Mouse (Mus musculus) adipocyte (in vitro differentiated cells): ENCODE measurements around the gene Prkx.

Experiments
- DNase-seq: peaks from one replicate; pipeline ENCODE4 v3.0.0-alpha.2; 2016; ENCODE audit warnings: low spot score

The Prkx gene

GRCm38 (mm10) chrX:77796238-77796835, at the start of gene Prkx:
Gene Prkx (minus strand): TSS chrX:77796278.
- peak; percentile 67 for DNase-seq

DNA sequence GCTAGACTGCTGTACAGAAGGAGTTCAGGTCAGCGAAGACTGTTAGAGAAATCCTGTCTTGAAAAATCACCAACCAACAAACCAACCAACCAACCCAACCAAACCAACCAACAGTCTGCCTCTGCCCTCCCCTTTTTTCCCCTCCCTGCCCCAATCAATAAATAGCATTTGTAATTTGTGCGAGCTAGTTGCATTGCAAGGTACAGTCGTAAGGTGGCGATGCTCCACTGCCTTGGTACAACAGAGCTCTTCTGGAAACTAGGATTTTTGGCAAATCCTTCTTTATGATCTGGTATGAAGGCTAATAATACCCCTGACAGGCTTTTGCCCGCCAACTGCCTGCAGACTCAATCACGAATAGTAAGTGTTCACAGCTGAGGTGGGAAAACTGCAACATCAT, 16.0 kb upstream of the Prkx start:
- DNase-seq = no peak

GRCm38 (mm10) chrX:77810608-77811206, 14.6 kb upstream of the Prkx start:
- DNase-seq = peak; percentile 67

- DNase-seq = peak; percentile 57
Measured at GRCm38 (mm10) chrX:77808602-77809001, 12.5 kb upstream of the Prkx start.

GRCm38 (mm10) chrX:77802293-77802692, 6.2 kb upstream of the Prkx start:
- DNase-seq = no peak

DNA sequence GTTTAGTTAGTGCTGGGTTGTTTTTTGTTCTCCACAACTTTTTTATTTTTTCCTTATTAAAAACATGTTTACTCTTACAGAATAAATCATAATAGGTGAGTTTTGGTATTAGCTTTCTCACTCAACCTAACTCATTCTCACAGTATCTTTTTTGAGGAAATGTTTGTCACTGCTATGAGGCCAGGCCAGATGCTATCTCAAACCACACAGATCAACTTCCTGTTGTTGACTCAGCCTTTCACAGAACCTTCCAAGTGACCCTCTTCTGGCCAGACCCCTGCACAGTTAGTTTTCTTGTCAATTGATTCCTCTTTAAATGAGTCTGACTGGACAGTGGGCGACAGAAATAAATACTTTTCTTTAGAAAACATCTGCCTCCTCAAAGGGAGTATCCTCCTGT, 5.5 kb upstream of the Prkx start:
- no peak for DNase-seq

GRCm38 (mm10) chrX:77799554-77799953, 3.5 kb upstream of the Prkx start:
- no peak for DNase-seq

GRCm38 (mm10) chrX:77797801-77798200, 1.7 kb upstream of the Prkx start:
- no peak for DNase-seq

GRCm38 (mm10) chrX:77796916-77797315, 838 bp upstream of the Prkx start:
- peak; percentile 7 for DNase-seq

DNA sequence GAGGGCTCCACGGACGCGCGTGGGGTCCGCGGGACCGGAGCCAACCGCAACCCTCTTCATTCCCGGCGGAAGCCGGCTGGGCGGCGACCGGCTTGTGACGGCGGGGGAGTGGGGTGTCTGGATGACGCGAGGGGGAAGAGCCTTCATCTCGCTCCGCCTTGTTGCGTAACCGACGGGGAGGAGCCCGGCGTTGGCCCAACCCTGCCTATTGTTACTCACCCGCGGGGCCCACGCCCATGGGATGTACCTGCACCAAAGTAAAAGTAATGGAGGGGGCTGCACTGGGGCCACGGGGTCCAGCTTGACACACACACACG, 262 bp downstream of the Prkx start:
- peak; percentile 87 for DNase-seq

- DNase-seq = peak; percentile 8
Measured at GRCm38 (mm10) chrX:77794962-77795857, 868 bp downstream of the Prkx start.

- no peak for DNase-seq
Measured at GRCm38 (mm10) chrX:77788675-77789074, 7.4 kb downstream of the Prkx start.

DNA sequence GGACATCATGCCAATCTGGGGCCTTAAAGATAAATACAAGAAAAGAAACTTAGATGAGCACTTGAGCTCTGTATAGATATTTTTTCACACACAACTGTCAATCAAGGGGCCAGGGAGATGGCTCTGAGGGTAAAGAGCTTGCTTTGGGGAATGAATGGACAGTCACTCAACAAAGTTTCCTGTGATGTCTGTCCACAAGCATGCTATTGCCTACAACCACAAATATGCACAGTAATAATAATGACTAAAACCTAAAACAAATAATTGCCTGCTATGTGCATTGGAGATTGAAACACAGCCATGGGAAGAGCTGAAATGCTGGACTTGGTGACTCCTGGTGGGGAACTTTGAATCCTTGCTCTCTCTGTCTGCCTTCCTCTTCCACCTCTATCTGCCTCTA, 9.7 kb downstream of the Prkx start:
- DNase-seq = no peak

- DNase-seq = no peak
Measured at GRCm38 (mm10) chrX:77777822-77778221, 18.3 kb downstream of the Prkx start.

- no peak for DNase-seq
Measured at GRCm38 (mm10) chrX:77765153-77765552, 30.9 kb downstream of the Prkx start.

DNA sequence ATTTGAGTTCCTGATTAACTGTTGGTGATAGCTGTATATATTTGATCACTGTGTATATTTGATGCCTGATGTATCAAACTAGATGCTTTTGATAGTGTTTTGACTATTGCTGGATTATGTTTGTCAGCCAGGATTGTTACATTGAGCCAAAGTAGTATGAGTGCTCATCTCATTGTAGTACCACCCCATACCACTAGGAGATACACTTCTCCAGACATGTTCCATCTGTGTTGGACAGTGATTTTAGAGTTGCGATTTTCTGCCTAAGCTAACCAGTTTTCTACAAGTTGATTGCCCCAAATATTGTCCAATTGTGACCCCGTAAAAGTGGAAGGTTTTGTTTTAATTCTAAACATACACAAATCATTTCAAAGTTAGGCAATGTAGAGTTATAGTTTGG, 51.8 kb downstream of the Prkx start:
- peak; percentile 37 for DNase-seq

GRCm38 (mm10) chrX:77741383-77741782, 54.7 kb downstream of the Prkx start:
- peak; percentile 50 for DNase-seq

- DNase-seq = no peak
Measured at GRCm38 (mm10) chrX:77733930-77734536, 62.0 kb downstream of the Prkx start.

- DNase-seq = peak; percentile 73
Measured at GRCm38 (mm10) chrX:77720298-77720697, 75.8 kb downstream of the Prkx start.
